Mouse (Mus musculus) ES-Bruce4 (cell line): ENCODE data around the gene Sh3bp4. TPM values are rescaled to one million over a fixed set of nuclear protein-coding genes. Genes with fewer than 3 reads are reported as not detected.

Experiments
- H3K27ac ChIP-seq: 2 replicates; pipeline ENCODE4 v1.5.1; 2012; ENCODE audit warnings: low read length, inconsistent platforms; ENCODE audit not compliant: insufficient read depth
- H3K27me3 ChIP-seq: 2 replicates; pipeline ENCODE4 v1.6.1; 2012; ENCODE audit warnings: mild to moderate bottlenecking, low read length, inconsistent platforms; ENCODE audit not compliant: control insufficient read depth, poor library complexity, insufficient read depth, severe bottlenecking
- H3K36me3 ChIP-seq: 2 replicates; pipeline ENCODE4 v1.6.1; 2012; ENCODE audit warnings: inconsistent platforms, mild to moderate bottlenecking, low read length, moderate library complexity; ENCODE audit not compliant: control insufficient read depth, poor library complexity, insufficient read depth, severe bottlenecking
- H3K4me1 ChIP-seq: one replicate; pipeline ENCODE4 v1.8.1; 2011; ENCODE audit warnings: low read length; ENCODE audit not compliant: control insufficient read depth, insufficient read depth
- H3K4me3 ChIP-seq: 2 replicates; pipeline ENCODE4 v1.5.1; 2011; ENCODE audit warnings: low read depth, mild to moderate bottlenecking, low read length
- H3K9ac ChIP-seq: 2 replicates; pipeline ENCODE4 v1.6.1; 2012; ENCODE audit warnings: low read depth, mild to moderate bottlenecking, inconsistent platforms; ENCODE audit not compliant: poor library complexity, severe bottlenecking
- H3K9me3 ChIP-seq: replicated peaks from 2 replicates; pipeline ENCODE4 v1.6.1; 2012; ENCODE audit warnings: mild to moderate bottlenecking, low read length, inconsistent platforms; ENCODE audit not compliant: control insufficient read depth, poor library complexity, insufficient read depth, severe bottlenecking
- CTCF ChIP-seq: IDR thresholded peaks from one replicate; pipeline ENCODE4 v1.8.1; 2011; ENCODE audit warnings: low read depth, low read length
- EP300 ChIP-seq: IDR thresholded peaks from 2 replicates; pipeline ENCODE4 v1.6.1; 2011; ENCODE audit warnings: low read depth, low read length; ENCODE audit not compliant: insufficient read depth
- POLR2A ChIP-seq: IDR thresholded peaks from one replicate; pipeline ENCODE4 v1.8.1; 2011; ENCODE audit warnings: low read length; ENCODE audit not compliant: insufficient read depth
- polyA plus RNA-seq: library from polyadenylated mRNA; stranded (reverse); fragments of >200 nt; gene quantifications from 2 replicates; pipeline ENCODE4 v1.2.4, GENCODE M21; 2011; ENCODE audit warnings: low read depth; ENCODE audit not compliant: missing spikeins, insufficient read depth, insufficient read length

Sh3bp4 gene
- polyA plus RNA-seq, 1 experiment = 32.1 TPM

DNA sequence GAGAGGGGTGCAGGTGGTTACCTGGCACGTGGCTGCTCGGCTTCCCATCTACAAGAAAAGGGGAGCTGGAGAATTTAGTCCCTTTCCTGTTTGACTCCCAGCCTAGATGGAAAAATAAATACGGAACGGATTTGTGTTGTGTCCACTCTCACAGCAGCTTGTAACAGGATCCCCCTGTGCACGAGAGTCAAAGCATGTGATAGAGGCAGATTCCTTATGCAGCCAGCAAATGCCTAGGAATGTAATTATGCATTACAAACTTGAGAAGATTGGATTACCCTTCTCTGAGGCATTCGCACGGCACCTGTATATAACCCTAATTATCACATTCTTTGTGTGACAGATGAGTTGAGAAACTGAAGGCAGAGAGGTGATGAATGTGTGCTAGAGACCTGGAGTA is 94.5 kb downstream of the Sh3bp4 start:
- no peaks in the 10 kb centered on the region for H3K9me3 ChIP-seq
- no peak for TF ChIP-seq POLR2A
- TF ChIP-seq EP300 = no peak
- TF ChIP-seq CTCF = no peak

DNA sequence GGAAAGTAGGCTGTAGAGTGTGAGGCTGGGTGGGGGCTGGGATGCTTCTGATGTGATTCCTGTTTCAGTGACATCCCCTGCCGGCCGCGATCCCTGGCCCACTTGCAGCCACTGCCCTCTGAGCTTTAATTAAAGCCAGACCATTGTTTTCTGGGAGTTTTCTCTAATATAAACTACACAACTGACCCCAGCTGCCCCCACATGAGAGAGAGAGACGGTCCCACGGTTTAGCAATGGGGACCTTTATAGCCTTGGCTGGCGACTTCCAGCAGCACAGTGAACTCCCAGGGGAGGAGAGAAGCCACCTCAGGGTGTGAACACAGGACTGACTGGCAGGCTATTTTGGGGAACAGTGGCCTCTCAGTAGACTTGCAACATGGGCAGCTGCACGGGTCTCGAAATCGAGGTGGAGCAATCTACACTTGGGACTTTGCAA is 96.6 kb downstream of the Sh3bp4 start:
- H3K4me3 ChIP-seq = no peak overlapping the region
- H3K9me3 ChIP-seq = no peaks in the 10 kb centered on the region
- TF ChIP-seq EP300 (no peak), CTCF (no peak), POLR2A (no peak)
- H3K27ac ChIP-seq = no peak overlapping the region
- H3K36me3 ChIP-seq = no peaks in the 10 kb centered on the region
- no peak overlapping the region for H3K9ac ChIP-seq
- H3K27me3 ChIP-seq = no peaks in the 10 kb centered on the region
- H3K4me1 ChIP-seq = no peaks in the 10 kb centered on the region

More for the DNA sequence above, 94.5 kb downstream of the Sh3bp4 start:
- Histone ChIP-seq H3K27me3 (no peaks in the 10 kb centered on the region), H3K9ac (no peak overlapping the region), H3K4me3 (no peak overlapping the region), H3K27ac (no peak overlapping the region), H3K36me3 (no peaks in the 10 kb centered on the region), H3K4me1 (no peaks in the 10 kb centered on the region)

DNA sequence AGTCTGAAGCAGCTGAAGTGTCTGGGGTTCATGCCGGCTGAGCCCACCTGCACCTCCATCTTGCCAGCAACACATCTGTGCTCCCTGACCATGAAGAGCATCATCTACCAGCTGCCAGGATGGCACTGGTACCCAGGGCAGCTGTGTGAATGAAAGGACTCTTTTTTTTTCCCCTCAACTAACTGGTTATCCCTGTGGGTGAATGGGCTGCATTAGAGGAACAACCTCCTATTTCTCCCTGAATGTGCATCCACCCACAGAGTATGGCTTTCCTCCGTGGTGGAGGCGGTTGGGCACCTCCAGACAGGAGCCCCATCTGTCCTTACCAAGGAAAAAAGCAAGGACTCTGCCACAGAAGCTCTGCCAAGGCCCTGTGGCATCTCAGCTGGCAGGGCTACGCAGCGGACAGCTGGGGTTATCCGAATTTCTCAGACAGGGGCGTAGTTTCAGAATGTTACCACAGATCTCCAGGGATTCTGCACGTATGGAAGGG is 101.1 kb downstream of the Sh3bp4 start:
- H3K9me3 ChIP-seq = no peaks in the 10 kb centered on the region
- no peaks in the 10 kb centered on the region for H3K36me3 ChIP-seq
- H3K4me3 ChIP-seq = no peak overlapping the region
- H3K27me3 ChIP-seq = no peaks in the 10 kb centered on the region
- H3K9ac ChIP-seq = no peak overlapping the region
- no peaks in the 10 kb centered on the region for H3K4me1 ChIP-seq
- H3K27ac ChIP-seq = no peak overlapping the region
- no peak for TF ChIP-seq EP300
- no peak for TF ChIP-seq POLR2A
- TF ChIP-seq CTCF = no peak

DNA sequence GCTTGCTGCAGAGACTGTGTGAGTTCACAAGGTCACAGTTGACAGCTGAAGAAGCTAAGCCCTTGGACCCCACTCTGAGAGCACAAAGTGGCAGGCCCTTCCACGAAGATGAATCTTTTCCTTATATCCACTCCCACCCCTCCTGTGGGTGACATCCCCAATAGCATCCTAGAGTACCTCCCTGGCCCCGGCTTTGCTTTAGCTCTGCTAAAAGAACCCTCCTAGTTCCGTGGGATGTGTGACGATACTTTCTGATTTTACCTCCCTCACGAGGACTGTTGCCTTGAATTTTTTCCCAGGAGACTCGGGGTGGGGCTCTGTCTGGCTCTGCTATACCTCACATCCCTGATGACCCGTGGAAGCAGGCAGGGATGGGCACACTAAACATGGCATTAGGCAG is 104.4 kb downstream of the Sh3bp4 start:
- H3K36me3 ChIP-seq = no peaks in the 10 kb centered on the region
- no peak overlapping the region for H3K9ac ChIP-seq

DNA sequence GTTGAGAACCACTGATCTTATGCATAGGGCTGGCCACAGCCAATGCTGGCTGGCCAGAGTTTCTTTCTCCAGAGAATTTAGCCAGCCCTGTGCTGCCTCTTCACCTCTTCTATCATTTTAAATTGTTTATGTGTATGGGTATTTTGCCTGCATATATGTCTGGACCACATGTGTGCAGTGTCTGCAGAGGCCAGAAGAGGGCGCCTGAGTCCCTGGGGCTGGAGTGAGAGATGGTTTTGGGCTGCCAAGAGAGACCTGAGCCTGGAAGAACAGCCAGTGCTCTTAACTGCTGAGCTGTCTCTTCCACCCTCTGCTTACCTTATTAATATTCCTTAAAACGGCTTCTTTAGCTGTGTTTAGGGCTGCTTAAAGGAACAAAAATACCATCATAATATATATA is 105.1 kb downstream of the Sh3bp4 start:
- Histone ChIP-seq H3K36me3 (no peaks in the 10 kb centered on the region), H3K27me3 (no peaks in the 10 kb centered on the region), H3K27ac (no peak overlapping the region), H3K9me3 (no peaks in the 10 kb centered on the region), H3K9ac (no peak overlapping the region), H3K4me1 (no peaks in the 10 kb centered on the region), H3K4me3 (no peak overlapping the region)
- TF ChIP-seq CTCF (peak; percentile 81), EP300 (no peak)

More for the DNA sequence above, 104.4 kb downstream of the Sh3bp4 start:
- no peak overlapping the region for H3K4me3 ChIP-seq
- no peaks in the 10 kb centered on the region for H3K9me3 ChIP-seq
- H3K27ac ChIP-seq = no peak overlapping the region
- no peaks in the 10 kb centered on the region for H3K4me1 ChIP-seq
- TF ChIP-seq EP300 (no peak), POLR2A (no peak), CTCF (no peak)
- H3K27me3 ChIP-seq = no peaks in the 10 kb centered on the region

DNA sequence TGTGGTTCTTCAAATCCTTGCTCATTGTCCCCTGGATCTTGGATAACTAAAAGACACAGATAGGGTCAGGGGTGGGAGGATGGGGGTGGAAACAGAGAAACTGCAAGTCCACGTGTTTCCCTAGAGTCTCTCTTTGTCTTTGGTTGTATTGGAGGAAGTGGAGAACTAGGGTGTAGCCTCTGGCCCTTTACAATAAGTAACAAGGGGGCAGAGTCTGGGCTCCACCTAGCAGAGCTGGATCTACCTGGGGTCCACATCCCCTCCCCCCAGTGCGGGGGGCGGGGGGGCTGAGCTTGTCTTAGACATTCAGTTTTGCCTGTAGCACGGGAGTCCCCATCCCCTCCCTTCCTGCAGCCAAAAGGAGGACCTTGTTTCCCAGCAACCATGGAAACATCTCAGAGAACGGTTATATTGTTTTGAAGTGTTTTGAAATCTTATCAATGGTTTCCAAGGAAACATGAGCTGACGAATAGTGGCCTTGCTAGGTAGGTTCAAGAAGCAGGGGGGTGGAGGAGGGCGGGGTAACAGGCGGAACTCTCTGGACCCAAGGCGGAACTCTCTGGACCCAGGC is 113.1 kb downstream of the Sh3bp4 start:
- Histone ChIP-seq H3K27ac (peak overlapping the region; percentile 80), H3K4me1 (peaks cover 6% of the 10 kb centered on the region), H3K27me3 (no peaks in the 10 kb centered on the region), H3K9ac (peak overlapping the region; percentile 26; the same call in 1 of the 2 replicates), H3K9me3 (no peaks in the 10 kb centered on the region), H3K36me3 (no peaks in the 10 kb centered on the region), H3K4me3 (no peak overlapping the region)
- TF ChIP-seq EP300 (peak; percentile 64; the same call in 1 of the 2 replicates), POLR2A (no peak)
